Mouse (Mus musculus): ENCODE data around the gene Nhej1. TPM values are rescaled to one million over a fixed set of nuclear protein-coding genes. Genes with fewer than 3 reads are reported as not detected.

Nhej1 gene
- 7.7 and 7.9 TPM in 2 replicates for polyA plus RNA-seq (2012; rRNA removed)

- Histone ChIP-seq H3K27ac (ENCODE audit: control insufficient read depth, insufficient read depth, low read depth, low read length) (peak within 1 kb of the TSS; percentile 89), H3K36me3 (ENCODE audit: control insufficient read depth, insufficient read depth, low read length) (no peaks in the 10 kb centered on the region), H3K27me3 (ENCODE audit: control insufficient read depth, insufficient read depth, low read length) (no peaks in the 10 kb centered on the region), H3K4me3 (ENCODE audit: control insufficient read depth, low read depth, low read length) (peak within 1 kb of the TSS; percentile 93), H3K4me1 (ENCODE audit: control insufficient read depth, insufficient read depth, low read length) (no peaks in the 10 kb centered on the region; the same call in 1 of the 2 replicates)
- TF ChIP-seq CTCF (IDR thresholded peaks at IDR 0.05; ENCODE audit: control insufficient read depth, insufficient read depth, insufficient replicate concordance, low read depth, low read length) (peak; percentile 76; the same call in 1 of the 2 replicates), POLR2A (IDR thresholded peaks at IDR 0.05; ENCODE audit: control insufficient read depth, low read depth, low read length) (peak; percentile 78)
Observed at GRCm38 (mm10) chr1:75124346-75125321, at the start of gene Nhej1. Nhej1 (minus strand) TSS chr1:75125200.

DNA sequence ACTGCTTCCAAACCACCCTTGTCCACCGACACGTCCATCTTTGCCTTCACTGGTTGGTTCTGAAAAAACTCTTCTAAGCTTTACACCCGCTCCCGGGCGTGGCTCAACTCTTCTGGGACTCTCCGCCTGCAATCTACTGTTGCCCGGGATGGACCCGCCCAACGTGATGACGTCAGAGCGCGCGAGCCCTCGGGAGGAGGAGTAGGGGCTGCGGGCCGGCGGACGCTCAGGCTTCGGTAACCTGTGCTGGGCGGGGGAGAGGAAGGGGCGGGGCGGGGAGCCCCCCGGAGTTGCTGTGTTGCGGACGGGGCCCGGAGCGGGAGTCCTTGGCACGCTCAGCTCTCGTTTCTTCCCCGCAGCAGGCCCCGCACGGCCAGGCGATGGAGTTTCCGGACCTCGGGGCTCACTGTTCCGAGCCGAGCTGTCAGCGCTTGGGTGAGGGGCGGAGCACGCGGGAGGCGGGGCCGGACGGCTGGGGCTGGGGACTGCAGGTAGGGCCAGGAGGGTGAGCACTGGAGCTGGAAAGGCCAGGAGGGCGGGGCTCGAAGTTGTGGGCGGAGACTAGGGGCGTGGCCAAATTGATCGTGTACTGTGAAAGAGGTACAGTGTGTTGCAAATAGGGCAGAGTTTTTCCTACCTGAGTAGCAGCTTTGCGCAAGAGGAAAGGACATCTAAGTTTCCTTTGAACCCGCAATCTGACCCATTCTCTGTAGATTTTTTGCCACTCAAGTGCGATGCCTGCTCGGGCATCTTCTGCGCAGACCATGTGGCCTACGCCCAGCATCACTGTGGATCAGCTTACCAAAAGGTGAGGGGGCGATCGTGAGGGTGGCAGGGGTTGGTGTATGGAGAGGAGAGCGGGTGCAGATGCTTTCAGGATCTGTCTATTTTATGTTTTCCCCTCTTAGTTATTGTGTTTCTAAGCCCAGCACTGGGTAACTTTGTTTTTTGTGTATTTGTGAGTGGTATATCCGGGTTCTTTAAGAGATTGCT is 43.8 kb upstream of the Nhej1 start, which contains the start of gene Zfand2b:
Gene Zfand2b, plus strand, starts transcription at position 175 of the 993 bp plus-strand sequence.
- Histone ChIP-seq H3K4me3 (ENCODE audit: control insufficient read depth, low read depth, low read length) (peak within 1 kb of the TSS; percentile 88), H3K4me1 (ENCODE audit: control insufficient read depth, insufficient read depth, low read length) (peaks cover 9% of the 10 kb centered on the region), H3K27me3 (ENCODE audit: control insufficient read depth, insufficient read depth, low read length) (no peaks in the 10 kb centered on the region), H3K36me3 (ENCODE audit: control insufficient read depth, insufficient read depth, low read length) (no peaks in the 10 kb centered on the region; the same call in 1 of the 2 replicates), H3K27ac (ENCODE audit: control insufficient read depth, insufficient read depth, low read depth, low read length) (peak within 1 kb of the TSS; percentile 73)
- TF ChIP-seq POLR2A (IDR thresholded peaks at IDR 0.05; ENCODE audit: control insufficient read depth, low read depth, low read length) (peak; percentile 78), CTCF (IDR thresholded peaks at IDR 0.05; ENCODE audit: control insufficient read depth, insufficient read depth, insufficient replicate concordance, low read depth, low read length) (no peak)

DNA sequence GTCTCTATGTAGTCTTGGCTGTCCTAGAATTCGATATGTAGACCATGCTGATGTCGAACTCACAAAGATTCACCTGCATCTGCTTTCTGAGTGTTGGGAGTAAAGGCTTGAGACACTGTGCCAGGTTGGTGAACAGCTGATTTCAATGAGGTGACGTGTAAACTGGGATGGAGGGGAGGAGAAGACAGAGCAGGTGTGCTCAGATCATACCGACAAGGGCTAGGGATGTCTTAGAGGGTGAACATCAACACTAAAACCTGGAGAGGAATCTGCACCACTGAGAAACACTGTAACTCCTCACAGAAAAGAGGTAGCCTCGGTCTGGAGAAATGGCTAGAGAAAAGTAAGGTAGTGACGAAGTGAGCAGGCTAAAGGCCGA is 43.1 kb upstream of the Nhej1 start:
- Histone ChIP-seq H3K36me3 (ENCODE audit: control insufficient read depth, insufficient read depth, low read length) (no peaks in the 10 kb centered on the region; the same call in 1 of the 2 replicates), H3K4me3 (ENCODE audit: control insufficient read depth, low read depth, low read length) (peak overlapping the region; percentile 88)
- TF ChIP-seq POLR2A (IDR thresholded peaks at IDR 0.05; ENCODE audit: control insufficient read depth, low read depth, low read length) (no peak), CTCF (IDR thresholded peaks at IDR 0.05; ENCODE audit: control insufficient read depth, insufficient read depth, insufficient replicate concordance, low read depth, low read length) (no peak)

DNA sequence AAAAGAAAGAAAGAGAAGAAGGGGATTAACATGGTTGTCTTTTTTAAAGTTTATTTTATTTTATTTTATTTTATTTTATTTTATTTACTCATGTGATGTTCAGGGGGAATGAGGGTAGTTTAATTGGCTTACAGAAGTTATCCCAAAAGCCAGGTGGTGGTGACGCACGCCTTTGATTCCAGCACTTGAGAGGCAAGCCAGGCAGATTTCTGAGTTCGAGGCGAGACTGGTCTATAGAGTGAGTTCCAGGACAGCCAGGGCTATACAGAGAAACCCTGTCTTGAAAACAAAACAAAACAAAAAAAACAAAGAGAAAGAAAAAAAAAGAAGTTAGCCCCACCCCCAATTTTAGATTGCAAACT is 35.2 kb upstream of the Nhej1 start:
- TF ChIP-seq CTCF (IDR thresholded peaks at IDR 0.05; ENCODE audit: control insufficient read depth, insufficient read depth, insufficient replicate concordance, low read depth, low read length), result no peak
- Histone ChIP-seq H3K4me1 (ENCODE audit: control insufficient read depth, insufficient read depth, low read length) (no peaks in the 10 kb centered on the region), H3K4me3 (ENCODE audit: control insufficient read depth, low read depth, low read length) (no peak overlapping the region), H3K36me3 (ENCODE audit: control insufficient read depth, insufficient read depth, low read length) (no peaks in the 10 kb centered on the region), H3K27me3 (ENCODE audit: control insufficient read depth, insufficient read depth, low read length) (no peaks in the 10 kb centered on the region), H3K27ac (ENCODE audit: control insufficient read depth, insufficient read depth, low read depth, low read length) (no peak overlapping the region)

More for the DNA sequence above, 43.1 kb upstream of the Nhej1 start:
- Histone ChIP-seq H3K4me1 (ENCODE audit: control insufficient read depth, insufficient read depth, low read length) (peaks cover 9% of the 10 kb centered on the region), H3K27me3 (ENCODE audit: control insufficient read depth, insufficient read depth, low read length) (no peaks in the 10 kb centered on the region), H3K27ac (ENCODE audit: control insufficient read depth, insufficient read depth, low read depth, low read length) (peak overlapping the region; percentile 73)

DNA sequence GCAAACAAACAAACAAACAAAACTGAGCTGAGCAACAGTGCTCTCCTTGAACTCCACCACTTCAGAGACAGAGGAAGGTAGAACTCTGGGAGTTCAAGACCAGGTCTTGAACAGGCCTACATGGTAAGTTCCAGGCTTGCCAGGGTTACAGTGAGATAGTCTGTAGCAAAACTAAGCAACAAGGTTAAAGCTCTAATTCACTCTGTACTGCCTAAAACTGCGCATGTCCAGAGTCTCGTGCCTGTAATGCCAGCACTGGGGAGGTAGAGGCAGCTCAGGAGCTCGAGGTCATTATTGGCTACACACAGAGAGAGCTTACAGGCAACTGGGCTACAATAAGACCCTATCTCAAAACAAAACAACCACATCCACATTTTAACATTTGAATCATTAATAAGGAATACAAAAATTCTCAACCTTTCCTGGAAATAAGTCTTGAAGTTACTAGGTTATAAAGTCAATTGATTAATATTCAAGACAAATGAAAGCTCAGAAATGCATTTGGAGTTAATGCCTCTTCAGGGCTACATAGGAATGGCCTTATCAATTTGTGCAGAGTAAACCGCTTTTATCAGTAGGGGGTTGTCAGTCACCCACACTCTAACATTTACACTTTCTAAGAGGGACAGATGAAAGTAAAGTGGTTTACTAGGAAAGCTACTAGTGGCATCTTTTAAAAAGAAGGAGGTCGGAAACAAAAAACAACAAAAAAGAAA is 34.7 kb upstream of the Nhej1 start:
- Histone ChIP-seq H3K36me3 (ENCODE audit: control insufficient read depth, insufficient read depth, low read length) (no peaks in the 10 kb centered on the region), H3K4me3 (ENCODE audit: control insufficient read depth, low read depth, low read length) (no peak overlapping the region), H3K4me1 (ENCODE audit: control insufficient read depth, insufficient read depth, low read length) (no peaks in the 10 kb centered on the region), H3K27me3 (ENCODE audit: control insufficient read depth, insufficient read depth, low read length) (no peaks in the 10 kb centered on the region), H3K27ac (ENCODE audit: control insufficient read depth, insufficient read depth, low read depth, low read length) (no peak overlapping the region)
- no peak for TF ChIP-seq POLR2A (IDR thresholded peaks at IDR 0.05; ENCODE audit: control insufficient read depth, low read depth, low read length)
- no peak for TF ChIP-seq CTCF (IDR thresholded peaks at IDR 0.05; ENCODE audit: control insufficient read depth, insufficient read depth, insufficient replicate concordance, low read depth, low read length)

- H3K4me3 ChIP-seq (ENCODE audit: control insufficient read depth, low read depth, low read length), result no peak overlapping the region
- no peaks in the 10 kb centered on the region for H3K4me1 ChIP-seq (ENCODE audit: control insufficient read depth, insufficient read depth, low read length)
- no peak overlapping the region for H3K27ac ChIP-seq (ENCODE audit: control insufficient read depth, insufficient read depth, low read depth, low read length)
- no peak for TF ChIP-seq POLR2A (IDR thresholded peaks at IDR 0.05; ENCODE audit: control insufficient read depth, low read depth, low read length)
- TF ChIP-seq CTCF (IDR thresholded peaks at IDR 0.05; ENCODE audit: control insufficient read depth, insufficient read depth, insufficient replicate concordance, low read depth, low read length), result no peak
- no peaks in the 10 kb centered on the region for H3K27me3 ChIP-seq (ENCODE audit: control insufficient read depth, insufficient read depth, low read length)
- H3K36me3 ChIP-seq (ENCODE audit: control insufficient read depth, insufficient read depth, low read length), result no peaks in the 10 kb centered on the region
Observed at GRCm38 (mm10) chr1:75158990-75159389, 34.0 kb upstream of the Nhej1 start.

Measured in testis, adult 2 months (tissue).